12 mouse cellular contexts compared by ENCODE assay signal in genomic region chr3:116892872-116893271, GRCm38 (mm10). TPM values are rescaled to one million over a fixed set of nuclear protein-coding genes. Genes with fewer than 3 reads are reported as not detected.
DNase-seq lines count a peak whose midpoint lies in the region; ATAC-seq and TF ChIP-seq lines count a peak whose summit lies in the region.
"Had no signal": no experiment of that assay in that cellular context is flagged by ENCODE, and none has a peak within 500 bp of the region (broad histone marks: within the 10 kb centered on the region; RNA-seq: fewer than 3 reads in every experiment).

No protein-coding gene starts in this region.

- DNase-seq in 416B (ENCODE audit: low read depth): peak; percentile 26
- DNase-seq in left cerebral cortex, adult 11 months (ENCODE audit: low spot score): no peak
- no peak for DNase-seq in heart, embryonic 10.5 days (ENCODE audit: low spot score)
- no peak for DNase-seq in adrenal gland, postnatal 14 days
- DNase-seq: embryo, embryonic 11 days had no signal

- H3K9ac ChIP-seq in intestine, postnatal 0 days (ENCODE audit: low read depth, low read length): no peak overlapping the region
- H3K9ac ChIP-seq in liver, embryonic 12.5 days: no peak overlapping the region
- H3K9ac ChIP-seq: heart, embryonic 12.5 days; limb, embryonic 12.5 days had no signal

- WGBS in intestine, postnatal 0 days: 45% methylated on average over 9 of the region's 9 CpGs
- WGBS in liver, embryonic 12.5 days (ENCODE audit: insufficient replicate concordance): 61% methylated on average over 9 of the region's 9 CpGs
- 82% methylated on average over 9 of the region's 9 CpGs for WGBS in heart, embryonic 10.5 days

- TF ChIP-seq CTCF in intestine, postnatal 0 days (IDR thresholded peaks at IDR 0.05; ENCODE audit: low read depth): no peak

- H3K36me3 ChIP-seq in intestine, postnatal 0 days (ENCODE audit: control insufficient read depth, insufficient read depth): peaks cover 10% of the 10 kb centered on the region
- H3K36me3 ChIP-seq in liver, embryonic 12.5 days: peaks cover 93% of the 10 kb centered on the region
- peaks cover 32% of the 10 kb centered on the region; the same call in 1 of the 2 replicates for H3K36me3 ChIP-seq in heart, embryonic 10.5 days
- H3K36me3 ChIP-seq: limb, embryonic 12.5 days had no signal

- ATAC-seq in CD4-positive, CD25-positive, alpha-beta regulatory T cell, adult 4 months: peak; percentile 29
- ATAC-seq in intestine, postnatal 0 days: peak; percentile 96
- ATAC-seq in liver, embryonic 12.5 days: peak; percentile 52; the same call in 1 of the 2 replicates
- ATAC-seq: inflammation-experienced regulatory T-cells, adult 6 months; Patski had no signal

- H3K4me3 ChIP-seq in intestine, postnatal 0 days (ENCODE audit: low read depth, low read length): peak overlapping the region; percentile 17; the same call in 1 of the 2 replicates
- H3K4me3 ChIP-seq in liver, embryonic 12.5 days: no peak overlapping the region
- H3K4me3 ChIP-seq in heart, embryonic 10.5 days: no peak overlapping the region
- H3K4me3 ChIP-seq: heart, embryonic 12.5 days; limb, embryonic 12.5 days had no signal

- no peaks in the 10 kb centered on the region for H3K9me3 ChIP-seq in intestine, postnatal 0 days (ENCODE audit: control insufficient read depth)
- no peaks in the 10 kb centered on the region for H3K9me3 ChIP-seq in liver, embryonic 12.5 days (replicated peaks)
- H3K9me3 ChIP-seq in heart, embryonic 10.5 days: no peaks in the 10 kb centered on the region
- H3K9me3 ChIP-seq: heart, embryonic 12.5 days; limb, embryonic 12.5 days had no signal

- H3K4me1 ChIP-seq in intestine, postnatal 0 days (replicated peaks; ENCODE audit: control insufficient read depth, insufficient read depth, low read length): no peaks in the 10 kb centered on the region; the same call in 1 of the 2 replicates
- peaks cover 9% of the 10 kb centered on the region; the same call in 1 of the 2 replicates for H3K4me1 ChIP-seq in liver, embryonic 12.5 days
- H3K4me1 ChIP-seq in heart, embryonic 10.5 days: no peaks in the 10 kb centered on the region
- H3K4me1 ChIP-seq: heart, embryonic 12.5 days; limb, embryonic 12.5 days had no signal

- H3K4me2 ChIP-seq in intestine, postnatal 0 days (replicated peaks; ENCODE audit: low read depth): no peak overlapping the region; the same call in 1 of the 2 replicates
- no peak overlapping the region for H3K4me2 ChIP-seq in liver, embryonic 12.5 days
- H3K4me2 ChIP-seq: heart, embryonic 12.5 days; limb, embryonic 12.5 days had no signal

- no peaks in the 10 kb centered on the region for H3K27me3 ChIP-seq in intestine, postnatal 0 days (replicated peaks; ENCODE audit: control insufficient read depth, insufficient read depth, low read length)
- no peaks in the 10 kb centered on the region for H3K27me3 ChIP-seq in liver, embryonic 12.5 days (replicated peaks)
- H3K27me3 ChIP-seq in heart, embryonic 10.5 days (ENCODE audit: insufficient read depth, poor library complexity, severe bottlenecking): no peaks in the 10 kb centered on the region
- H3K27me3 ChIP-seq: heart, embryonic 12.5 days; limb, embryonic 12.5 days; Patski had no signal

- no peak overlapping the region; the same call in 1 of the 2 replicates for H3K27ac ChIP-seq in intestine, postnatal 0 days (ENCODE audit: low read depth, low read length)
- no peak overlapping the region for H3K27ac ChIP-seq in liver, embryonic 12.5 days
- no peak overlapping the region for H3K27ac ChIP-seq in heart, embryonic 10.5 days
- H3K27ac ChIP-seq: limb, embryonic 12.5 days had no signal

RNA-seq across cellular contexts. Expression of gene Frrs1, which starts 33.6 kb away (rescaled TPM):
- polyA plus RNA-seq in CD4-positive, CD25-positive, alpha-beta regulatory T cell, adult 4 months (2017; shearing (Covaris generic)): 10 to 100 TPM; 39.8 to 46.7 TPM
- polyA plus RNA-seq in intestine, postnatal 0 days (2015; fragmentation: Nextera tagmentation; extraction: Ambion mirVana): 18.6 and 18.9 TPM in 2 replicates
- 46.0 and 48.3 TPM in 2 replicates for polyA plus RNA-seq in liver, embryonic 12.5 days (2016; fragmentation: Nextera tagmentation; extraction: Ambion mirVana)
- polyA plus RNA-seq in heart, embryonic 10.5 days (2016; fragmentation: Nextera tagmentation; extraction: Ambion mirVana): 24.8 and 32.7 TPM in 2 replicates
- total RNA-seq in adrenal gland, postnatal 14 days (2021): 14.3 and 21.6 TPM in 2 replicates

Comparison
In these comparisons a context has a peak if more than half of its experiments do, and no peak if none do; other contexts are left out.
1. ATAC-seq: peak in every context shown above with its lines; median percentile 96 in intestine, postnatal 0 days; 52 in liver, embryonic 12.5 days; 29 in CD4-positive, CD25-positive, alpha-beta regulatory T cell, adult 4 months.